Mouse (Mus musculus): ENCODE results near the gene Hinfp. TPM values are rescaled to one million over a fixed set of nuclear protein-coding genes. Genes with fewer than 3 reads are reported as not detected.
A peak's percentile ranks its signal among the peaks of the same experiment; 100 is the strongest.

Hinfp gene
- polyA plus RNA-seq, 1 experiment from 2014 or later = 31.4 TPM

DNA sequence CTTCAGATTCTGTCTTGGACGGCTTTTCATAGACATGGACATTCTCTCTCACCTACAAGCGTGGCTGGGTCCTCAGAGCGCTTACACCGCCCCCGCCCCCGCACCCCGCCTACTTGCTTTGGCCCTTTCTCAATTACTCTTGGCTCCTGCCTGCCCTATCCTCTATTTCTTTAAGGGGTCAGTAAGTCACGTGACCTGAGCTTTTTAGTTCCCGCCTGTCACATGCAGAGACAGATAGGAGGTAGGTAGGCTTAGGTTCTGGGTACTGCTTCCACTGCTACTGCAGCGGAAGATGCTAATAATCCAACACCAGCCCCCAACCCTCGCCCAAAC lies 16.5 kb downstream of the Hinfp start:
- H3K36me3 ChIP-seq = peaks cover 45% of the 10 kb centered on the region
- H3K4me3 ChIP-seq = peak overlapping the region; percentile 87
- peak; percentile 12; the same call in 1 of the 2 replicates for ATAC-seq (ENCODE audit: low FRiP score)
- peaks cover 33% of the 10 kb centered on the region for H3K4me1 ChIP-seq (replicated peaks)
- H3K27me3 ChIP-seq = 0 out of 2 replicates have a peak, but pooled peaks cover 3% of the 10 kb centered on the region
- peak overlapping the region; percentile 95 for H3K4me2 ChIP-seq
- H3K9ac ChIP-seq = peak overlapping the region; percentile 96
- peak overlapping the region; percentile 89 for H3K27ac ChIP-seq
- H3K9me3 ChIP-seq = no peaks in the 10 kb centered on the region
- 6% methylated on average over 11 of the region's 11 CpGs for WGBS

- peak within 1 kb of the TSS; percentile 96 for H3K9ac ChIP-seq
- H3K9me3 ChIP-seq = no peaks in the 10 kb centered on the region
- WGBS = 2% methylated on average over 38 of the region's 38 CpGs
- H3K4me1 ChIP-seq (replicated peaks) = peaks cover 33% of the 10 kb centered on the region
- peak; percentile 70 for ATAC-seq (ENCODE audit: low FRiP score)
- H3K4me3 ChIP-seq = peak within 1 kb of the TSS; percentile 87
- 0 out of 2 replicates have a peak, but pooled peaks cover 3% of the 10 kb centered on the region for H3K27me3 ChIP-seq
- H3K27ac ChIP-seq = peak within 1 kb of the TSS; percentile 89
- H3K36me3 ChIP-seq = peaks cover 43% of the 10 kb centered on the region
- H3K4me2 ChIP-seq = peak within 1 kb of the TSS; percentile 95
Observed at GRCm38 (mm10) chr9:44288076-44288958, 17.2 kb downstream of the Hinfp start, which contains the start of gene Abcg4. Abcg4 (minus strand) TSS chr9:44288615.

DNA sequence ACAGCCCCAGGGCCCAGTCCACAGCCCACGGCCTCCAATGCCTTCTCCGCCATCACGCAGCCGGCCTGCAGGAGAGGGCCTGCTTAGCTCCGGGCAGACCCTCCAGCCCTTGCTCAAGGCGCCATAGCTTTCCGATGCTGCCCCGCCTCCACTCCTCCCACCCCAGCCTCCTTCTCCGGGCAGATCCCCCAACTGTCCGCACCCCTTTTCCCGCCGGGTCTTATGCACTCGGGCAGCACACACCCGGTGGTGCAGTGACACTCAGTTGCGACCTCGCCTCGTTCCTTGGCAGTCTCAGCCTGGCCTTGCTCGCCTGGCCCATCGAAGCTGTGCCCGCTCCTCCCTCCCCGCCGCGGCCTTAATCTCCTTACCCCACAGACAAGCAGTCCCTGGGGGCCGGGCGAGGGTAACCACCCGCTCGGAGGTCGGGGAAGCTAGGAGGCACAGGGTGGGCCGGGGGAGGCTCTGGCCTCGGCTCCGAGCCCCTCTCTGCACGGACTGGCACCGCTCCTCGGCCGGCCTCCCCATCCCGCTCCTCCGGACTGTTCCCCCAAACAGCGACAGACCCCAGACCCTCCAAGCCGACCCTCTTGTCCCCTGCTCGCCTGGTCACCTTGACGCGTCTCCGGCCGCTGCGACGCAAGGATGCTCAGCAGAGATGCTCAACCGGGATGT lies 17.9 kb downstream of the Hinfp start:
- Histone ChIP-seq H3K4me1 (replicated peaks) (peaks cover 33% of the 10 kb centered on the region), H3K9ac (peak overlapping the region; percentile 96), H3K27me3 (0 out of 2 replicates have a peak, but pooled peaks cover 3% of the 10 kb centered on the region), H3K9me3 (no peaks in the 10 kb centered on the region), H3K4me3 (peak overlapping the region; percentile 87), H3K4me2 (peak overlapping the region; percentile 95), H3K27ac (peak overlapping the region; percentile 89), H3K36me3 (peaks cover 36% of the 10 kb centered on the region)
- peak; percentile 53 for ATAC-seq (ENCODE audit: low FRiP score)
- under 1% methylated on average over 47 of the region's 47 CpGs for WGBS

DNA sequence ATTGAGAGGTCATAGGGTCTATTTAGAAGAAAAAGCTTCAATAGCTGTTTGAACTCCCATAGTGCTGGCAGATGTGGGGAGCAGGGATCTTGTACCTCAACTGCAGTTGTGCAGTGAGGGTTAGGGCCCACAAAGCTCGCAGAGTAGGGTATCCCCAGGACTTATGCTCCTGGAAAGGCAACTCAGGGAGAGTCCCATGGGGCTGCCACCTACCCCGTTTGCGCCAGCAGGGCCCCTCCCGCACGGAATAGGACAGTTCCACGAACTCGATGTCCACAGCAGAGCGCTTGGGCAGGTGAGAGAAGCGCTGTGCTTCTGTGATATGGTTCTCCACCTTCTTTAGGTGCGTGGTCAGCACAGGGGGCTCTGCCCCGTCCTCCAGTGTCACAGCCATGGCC lies 18.5 kb downstream of the Hinfp start:
- H3K27ac ChIP-seq = peak overlapping the region; percentile 89
- H3K27me3 ChIP-seq = 0 out of 2 replicates have a peak, but pooled peaks cover 3% of the 10 kb centered on the region
- H3K4me3 ChIP-seq = peak overlapping the region; percentile 87
- peaks cover 30% of the 10 kb centered on the region for H3K36me3 ChIP-seq
- 8% methylated on average over 11 of the region's 11 CpGs for WGBS
- peak overlapping the region; percentile 96 for H3K9ac ChIP-seq
- peak overlapping the region; percentile 95 for H3K4me2 ChIP-seq
- peaks cover 33% of the 10 kb centered on the region for H3K4me1 ChIP-seq (replicated peaks)
- ATAC-seq (ENCODE audit: low FRiP score) = peak; percentile 38; the same call in 1 of the 2 replicates
- no peaks in the 10 kb centered on the region for H3K9me3 ChIP-seq

- Histone ChIP-seq H3K36me3 (peaks cover 30% of the 10 kb centered on the region), H3K27me3 (0 out of 2 replicates have a peak, but pooled peaks cover 3% of the 10 kb centered on the region), H3K9ac (peak overlapping the region; percentile 96), H3K4me1 (replicated peaks) (peaks cover 33% of the 10 kb centered on the region), H3K4me3 (peak overlapping the region; percentile 87), H3K27ac (no peak overlapping the region), H3K9me3 (no peaks in the 10 kb centered on the region), H3K4me2 (peak overlapping the region; percentile 95)
- ATAC-seq (ENCODE audit: low FRiP score) = no peak
- 9% methylated on average over 6 of the region's 6 CpGs for WGBS
Observed at GRCm38 (mm10) chr9:44286256-44286850, 19.1 kb downstream of the Hinfp start.

- H3K4me3 ChIP-seq = no peak overlapping the region
- no peaks in the 10 kb centered on the region for H3K9me3 ChIP-seq
- H3K4me1 ChIP-seq (replicated peaks) = peaks cover 20% of the 10 kb centered on the region
- no peak overlapping the region for H3K4me2 ChIP-seq
- no peak overlapping the region for H3K9ac ChIP-seq
- H3K36me3 ChIP-seq = peaks cover 48% of the 10 kb centered on the region
- H3K27ac ChIP-seq = no peak overlapping the region
- no peaks in the 10 kb centered on the region for H3K27me3 ChIP-seq
- no peak for ATAC-seq (ENCODE audit: low FRiP score)
- WGBS = 66% methylated on average over 5 of the region's 5 CpGs
Observed at GRCm38 (mm10) chr9:44283183-44283582, 22.3 kb downstream of the Hinfp start.

- Histone ChIP-seq H3K4me2 (no peak overlapping the region), H3K4me3 (no peak overlapping the region), H3K27ac (no peak overlapping the region), H3K9me3 (no peaks in the 10 kb centered on the region), H3K9ac (no peak overlapping the region), H3K36me3 (peaks cover 22% of the 10 kb centered on the region), H3K4me1 (replicated peaks) (peaks cover 18% of the 10 kb centered on the region), H3K27me3 (peaks cover 7% of the 10 kb centered on the region)
- no peak for ATAC-seq (ENCODE audit: low FRiP score)
- 88% methylated on average over 4 of the region's 4 CpGs for WGBS
Observed at GRCm38 (mm10) chr9:44269973-44270372, 35.5 kb downstream of the Hinfp start.

- peaks cover 24% of the 10 kb centered on the region for H3K4me1 ChIP-seq (replicated peaks)
- no peak overlapping the region for H3K9ac ChIP-seq
- no peak overlapping the region for H3K27ac ChIP-seq
- no peaks in the 10 kb centered on the region for H3K9me3 ChIP-seq
- no peak overlapping the region for H3K4me3 ChIP-seq
- H3K36me3 ChIP-seq = peaks cover 13% of the 10 kb centered on the region
- 83% methylated on average over 3 of the region's 3 CpGs for WGBS
- H3K27me3 ChIP-seq = peaks cover 7% of the 10 kb centered on the region
- H3K4me2 ChIP-seq = no peak overlapping the region
- ATAC-seq (ENCODE audit: low FRiP score) = no peak
Observed at GRCm38 (mm10) chr9:44269077-44269476, 36.4 kb downstream of the Hinfp start.

- Histone ChIP-seq H3K27me3 (peaks cover 7% of the 10 kb centered on the region), H3K27ac (peak within 1 kb of the TSS; percentile 64), H3K4me1 (replicated peaks) (peaks cover 24% of the 10 kb centered on the region), H3K4me3 (peak within 1 kb of the TSS; percentile 40), H3K4me2 (peak within 1 kb of the TSS; percentile 58), H3K36me3 (peaks cover 6% of the 10 kb centered on the region), H3K9ac (peak within 1 kb of the TSS; percentile 78), H3K9me3 (no peaks in the 10 kb centered on the region)
- 87% methylated on average over 6 of the region's 6 CpGs for WGBS
- no peak; the same call in 1 of the 2 replicates for ATAC-seq (ENCODE audit: low FRiP score)
Observed at GRCm38 (mm10) chr9:44268432-44268831, 37.0 kb downstream of the Hinfp start, which contains the start of gene Nlrx1. Nlrx1 (minus strand) TSS chr9:44268599.

- H3K4me1 ChIP-seq (replicated peaks) = peaks cover 24% of the 10 kb centered on the region
- H3K36me3 ChIP-seq = peaks cover 2% of the 10 kb centered on the region; the same call in 1 of the 2 replicates
- H3K9me3 ChIP-seq = no peaks in the 10 kb centered on the region
- ATAC-seq (ENCODE audit: low FRiP score) = peak; percentile 67
- H3K27me3 ChIP-seq = peaks cover 7% of the 10 kb centered on the region
- peak overlapping the region; percentile 78 for H3K9ac ChIP-seq
- peak overlapping the region; percentile 40 for H3K4me3 ChIP-seq
- 7% methylated on average over 28 of the region's 28 CpGs for WGBS
- H3K27ac ChIP-seq = peak overlapping the region; percentile 64; the same call in 1 of the 2 replicates
- peak overlapping the region; percentile 58 for H3K4me2 ChIP-seq
Observed at GRCm38 (mm10) chr9:44268027-44268360, 37.5 kb downstream of the Hinfp start.

- peak overlapping the region; percentile 40 for H3K4me3 ChIP-seq
- peak overlapping the region; percentile 78 for H3K9ac ChIP-seq
- H3K36me3 ChIP-seq = no peaks in the 10 kb centered on the region
- peaks cover 24% of the 10 kb centered on the region for H3K4me1 ChIP-seq (replicated peaks)
- H3K4me2 ChIP-seq = peak overlapping the region; percentile 58
- no peaks in the 10 kb centered on the region for H3K9me3 ChIP-seq
- ATAC-seq (ENCODE audit: low FRiP score) = 0 out of 2 replicates have a peak, but pooled peaks have one; percentile 32
- peak overlapping the region; percentile 64 for H3K27ac ChIP-seq
- 9% methylated on average over 23 of the region's 23 CpGs for WGBS
- peaks cover 7% of the 10 kb centered on the region for H3K27me3 ChIP-seq
Observed at GRCm38 (mm10) chr9:44267319-44268026, 38.0 kb downstream of the Hinfp start.

Measured in hindbrain, embryonic 13.5 days (tissue).